In the genomic region with DNA sequence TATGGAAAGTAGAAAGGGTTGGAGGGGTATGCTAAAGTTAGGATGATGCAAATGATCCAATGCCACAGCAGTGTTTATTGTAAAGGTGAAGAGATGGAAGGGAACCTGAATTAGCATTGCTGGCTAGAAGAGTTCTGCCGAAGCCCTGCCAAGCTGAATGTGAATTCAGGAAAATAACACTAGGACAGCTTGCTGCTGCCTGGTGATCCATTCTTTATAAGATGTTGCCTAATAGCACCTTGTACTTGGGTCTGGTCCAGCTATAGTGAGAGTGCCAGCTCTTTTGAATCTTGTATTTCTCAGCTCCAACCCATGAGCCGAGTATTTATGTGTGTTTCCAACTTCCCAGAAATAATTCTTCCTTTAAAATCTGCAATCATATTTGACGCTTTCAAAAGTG, we compare ENCODE assay signal across 17 mouse cellular contexts.
A peak's percentile ranks its signal among the peaks of the same experiment; 100 is the strongest.
DNase-seq lines count a peak whose midpoint lies in the region.
"Had no signal": no experiment of that assay in that cellular context is flagged by ENCODE, and none has a peak within 500 bp of the region (broad histone marks: within the 10 kb centered on the region; RNA-seq: fewer than 3 reads in every experiment).

No protein-coding gene starts in this region.

- H3K4me1 ChIP-seq in limb, embryonic 10.5 days, result no peaks in the 10 kb centered on the region
- H3K4me1 ChIP-seq: heart, embryonic 10.5 days; midbrain, embryonic 12.5 days had no signal

- WGBS in limb, embryonic 10.5 days, result 89% methylated on average over 3 of the region's 3 CpGs

- no peaks in the 10 kb centered on the region for H3K27me3 ChIP-seq in limb, embryonic 10.5 days (ENCODE audit: low read depth, poor library complexity, severe bottlenecking)
- H3K27me3 ChIP-seq: hindbrain, embryonic 15.5 days; midbrain, embryonic 12.5 days; Patski had no signal

- no peak overlapping the region for H3K27ac ChIP-seq in limb, embryonic 10.5 days
- H3K27ac ChIP-seq: heart, embryonic 10.5 days; hindbrain, embryonic 15.5 days; macrophage; midbrain, embryonic 12.5 days had no signal

- DNase-seq in cerebellum, postnatal 14 days, result peak; percentile 13 to 29
- no peak for DNase-seq in cerebellum, postnatal 36 days
- DNase-seq in layer of hippocampus, postnatal 10 days (ENCODE audit: low spot score in 2 of 2), result peak; percentile 7 to 16
- no peak for DNase-seq in layer of hippocampus, postnatal 25 days (ENCODE audit: extremely low spot score in 1 of 2, low spot score in 1 of 2)
- peak; percentile 10 to 11 for DNase-seq in left cerebral cortex, postnatal 36 days (ENCODE audit: low spot score in 2 of 2)
- DNase-seq in thymus, postnatal 14 days, result no peak
- DNase-seq in limb, embryonic 10.5 days (ENCODE audit: low spot score), result no peak
- DNase-seq: cerebellum, adult 9-10 months; kidney, adult 8-10 months; kidney, postnatal 36 days; lung, embryonic 14.5 days; thymus, postnatal 25 days had no signal

- H3K4me3 ChIP-seq in limb, embryonic 10.5 days, result no peak overlapping the region
- H3K4me3 ChIP-seq: heart, embryonic 10.5 days; hindbrain, embryonic 15.5 days; midbrain, embryonic 12.5 days had no signal

- no peaks in the 10 kb centered on the region for H3K36me3 ChIP-seq in limb, embryonic 10.5 days
- H3K36me3 ChIP-seq: heart, embryonic 10.5 days; midbrain, embryonic 12.5 days had no signal

- H3K9me3 ChIP-seq in limb, embryonic 10.5 days (replicated peaks), result no peaks in the 10 kb centered on the region
- H3K9me3 ChIP-seq: heart, embryonic 10.5 days; hindbrain, embryonic 15.5 days; midbrain, embryonic 12.5 days had no signal

- intact Hi-C loops in left cerebral cortex, postnatal 36 days (cut with DNase I), result no loop called here

Comparison
In these comparisons a context has a peak if more than half of its experiments do, and no peak if none do; other contexts are left out.
1. DNase-seq: peak in cerebellum, postnatal 14 days (2 of 2), layer of hippocampus, postnatal 10 days (2 of 2) and left cerebral cortex, postnatal 36 days (2 of 2); none in cerebellum, postnatal 36 days (0 of 2), layer of hippocampus, postnatal 25 days (0 of 2), thymus, postnatal 14 days (single experiment) and limb, embryonic 10.5 days (single experiment).